Mouse (Mus musculus): ENCODE measurements at regions not wholly inside any gene's neighbourhood (a gene's known extent, or its start where the extent isn't known, plus 50 kb on each side); places are given as distances from the start of the nearest gene placed in this dataset.
A peak's percentile ranks its signal among the peaks of the same experiment; 100 is the strongest.

GRCm38 (mm10) chr2:138640654-138641053 is 384.3 kb downstream of the Btbd3 start:
- Histone ChIP-seq H3K27ac (no peak overlapping the region), H3K27me3 (replicated peaks) (no peaks in the 10 kb centered on the region), H3K9ac (no peak overlapping the region), H3K4me2 (no peak overlapping the region), H3K4me3 (no peak overlapping the region), H3K36me3 (replicated peaks) (no peaks in the 10 kb centered on the region), H3K4me1 (peaks cover 5% of the 10 kb centered on the region; the same call in 1 of the 2 replicates), H3K9me3 (no peaks in the 10 kb centered on the region)
- no peak for ATAC-seq (replicated peaks)
- 96% methylated on average over 2 of the region's 2 CpGs for WGBS

GRCm38 (mm10) chr2:138641335-138641734 is 385.0 kb downstream of the Btbd3 start:
- ATAC-seq (replicated peaks): 0 out of 2 replicates have a peak, but pooled peaks have one; percentile 33
- Histone ChIP-seq H3K9me3 (no peaks in the 10 kb centered on the region), H3K4me3 (no peak overlapping the region), H3K27me3 (replicated peaks) (no peaks in the 10 kb centered on the region), H3K4me1 (peaks cover 5% of the 10 kb centered on the region; the same call in 1 of the 2 replicates), H3K27ac (no peak overlapping the region), H3K36me3 (replicated peaks) (no peaks in the 10 kb centered on the region), H3K9ac (no peak overlapping the region), H3K4me2 (no peak overlapping the region)
- 20% methylated on average over 1 of the region's 1 CpGs for WGBS

- WGBS: 20% methylated on average over 3 of the region's 3 CpGs
- Histone ChIP-seq H3K4me1 (no peaks in the 10 kb centered on the region), H3K4me3 (no peak overlapping the region), H3K9me3 (no peaks in the 10 kb centered on the region), H3K36me3 (replicated peaks) (no peaks in the 10 kb centered on the region), H3K27me3 (replicated peaks) (no peaks in the 10 kb centered on the region), H3K4me2 (no peak overlapping the region), H3K27ac (no peak overlapping the region), H3K9ac (no peak overlapping the region)
- no peak for ATAC-seq (replicated peaks)
Observed at GRCm38 (mm10) chr2:138648616-138649015, 392.3 kb downstream of the Btbd3 start.

GRCm38 (mm10) chr2:138659376-138659775 is 403.0 kb downstream of the Btbd3 start:
- Histone ChIP-seq H3K4me1 (peaks cover 2% of the 10 kb centered on the region; the same call in 1 of the 2 replicates), H3K27ac (no peak overlapping the region)

GRCm38 (mm10) chr2:138670307-138670706 is 413.9 kb downstream of the Btbd3 start:
- ATAC-seq (replicated peaks): peak; percentile 54; the same call in 1 of the 2 replicates
- Histone ChIP-seq H3K9ac (no peak overlapping the region), H3K27ac (no peak overlapping the region)

More at GRCm38 (mm10) chr2:138659376-138659775, 403.0 kb downstream of the Btbd3 start:
- H3K4me2 ChIP-seq: no peak overlapping the region
- H3K36me3 ChIP-seq (replicated peaks): no peaks in the 10 kb centered on the region
- no peak overlapping the region for H3K9ac ChIP-seq
- no peak for ATAC-seq (replicated peaks)
- no peaks in the 10 kb centered on the region for H3K27me3 ChIP-seq (replicated peaks)
- H3K9me3 ChIP-seq: no peaks in the 10 kb centered on the region
- no peak overlapping the region for H3K4me3 ChIP-seq

GRCm38 (mm10) chr2:138674801-138675200 is 418.4 kb downstream of the Btbd3 start:
- Histone ChIP-seq H3K36me3 (replicated peaks) (no peaks in the 10 kb centered on the region), H3K9ac (no peak overlapping the region), H3K4me3 (no peak overlapping the region), H3K27ac (no peak overlapping the region), H3K4me2 (no peak overlapping the region), H3K4me1 (peaks cover 6% of the 10 kb centered on the region), H3K9me3 (no peaks in the 10 kb centered on the region), H3K27me3 (replicated peaks) (no peaks in the 10 kb centered on the region)
- no peak for ATAC-seq (replicated peaks)

More at GRCm38 (mm10) chr2:138670307-138670706, 413.9 kb downstream of the Btbd3 start:
- Histone ChIP-seq H3K4me2 (no peak overlapping the region), H3K4me1 (peaks cover 6% of the 10 kb centered on the region), H3K27me3 (replicated peaks) (no peaks in the 10 kb centered on the region), H3K9me3 (no peaks in the 10 kb centered on the region), H3K4me3 (no peak overlapping the region), H3K36me3 (replicated peaks) (no peaks in the 10 kb centered on the region)

GRCm38 (mm10) chr2:138675229-138676065 is 419.1 kb downstream of the Btbd3 start:
- H3K9me3 ChIP-seq: no peaks in the 10 kb centered on the region
- no peaks in the 10 kb centered on the region for H3K27me3 ChIP-seq (replicated peaks)
- ATAC-seq (replicated peaks): no peak
- H3K27ac ChIP-seq: no peak overlapping the region
- H3K9ac ChIP-seq: no peak overlapping the region
- H3K4me1 ChIP-seq: no peaks in the 10 kb centered on the region; the same call in 1 of the 2 replicates
- 82% methylated on average over 3 of the region's 3 CpGs for WGBS
- no peak overlapping the region for H3K4me3 ChIP-seq
- no peak overlapping the region for H3K4me2 ChIP-seq
- no peaks in the 10 kb centered on the region for H3K36me3 ChIP-seq (replicated peaks)

GRCm38 (mm10) chr2:138688140-138688871 is 431.9 kb downstream of the Btbd3 start:
- Histone ChIP-seq H3K4me2 (no peak overlapping the region), H3K9ac (no peak overlapping the region), H3K9me3 (no peaks in the 10 kb centered on the region), H3K4me3 (no peak overlapping the region), H3K27me3 (replicated peaks) (no peaks in the 10 kb centered on the region), H3K27ac (no peak overlapping the region), H3K4me1 (no peaks in the 10 kb centered on the region), H3K36me3 (replicated peaks) (no peaks in the 10 kb centered on the region)
- ATAC-seq (replicated peaks): peak; percentile 39; the same call in 1 of the 2 replicates

GRCm38 (mm10) chr2:138689497-138689896 is 433.1 kb downstream of the Btbd3 start:
- Histone ChIP-seq H3K4me3 (no peak overlapping the region), H3K9ac (no peak overlapping the region), H3K4me1 (no peaks in the 10 kb centered on the region), H3K36me3 (replicated peaks) (no peaks in the 10 kb centered on the region), H3K4me2 (no peak overlapping the region), H3K27ac (no peak overlapping the region), H3K27me3 (replicated peaks) (no peaks in the 10 kb centered on the region), H3K9me3 (no peaks in the 10 kb centered on the region)
- ATAC-seq (replicated peaks): no peak
- WGBS: 93% methylated on average over 5 of the region's 5 CpGs

GRCm38 (mm10) chr2:138702783-138703182 is 446.4 kb downstream of the Btbd3 start:
- Histone ChIP-seq H3K27me3 (replicated peaks) (no peaks in the 10 kb centered on the region), H3K4me1 (no peaks in the 10 kb centered on the region), H3K9me3 (no peaks in the 10 kb centered on the region), H3K36me3 (replicated peaks) (no peaks in the 10 kb centered on the region), H3K27ac (no peak overlapping the region), H3K9ac (no peak overlapping the region), H3K4me2 (no peak overlapping the region), H3K4me3 (no peak overlapping the region)
- ATAC-seq (replicated peaks): no peak
- 85% methylated on average over 4 of the region's 4 CpGs for WGBS

GRCm38 (mm10) chr2:138703943-138704541 is 447.7 kb downstream of the Btbd3 start:
- H3K36me3 ChIP-seq (replicated peaks): no peaks in the 10 kb centered on the region
- no peak overlapping the region for H3K4me2 ChIP-seq
- no peak overlapping the region for H3K4me3 ChIP-seq
- H3K9me3 ChIP-seq: no peaks in the 10 kb centered on the region
- H3K27ac ChIP-seq: no peak overlapping the region
- no peak overlapping the region for H3K9ac ChIP-seq
- H3K4me1 ChIP-seq: no peaks in the 10 kb centered on the region
- 87% methylated on average over 4 of the region's 4 CpGs for WGBS
- no peak for ATAC-seq (replicated peaks)
- H3K27me3 ChIP-seq (replicated peaks): no peaks in the 10 kb centered on the region

- no peaks in the 10 kb centered on the region for H3K27me3 ChIP-seq (replicated peaks)
- WGBS: 49% methylated on average over 2 of the region's 2 CpGs
- no peaks in the 10 kb centered on the region for H3K36me3 ChIP-seq (replicated peaks)
- H3K4me1 ChIP-seq: no peaks in the 10 kb centered on the region
- H3K4me2 ChIP-seq: no peak overlapping the region
- no peak overlapping the region for H3K27ac ChIP-seq
- H3K4me3 ChIP-seq: no peak overlapping the region
- H3K9ac ChIP-seq: no peak overlapping the region
- H3K9me3 ChIP-seq: no peaks in the 10 kb centered on the region
- no peak for ATAC-seq (replicated peaks)
Observed at GRCm38 (mm10) chr2:138708763-138709162, 452.4 kb downstream of the Btbd3 start.

All from midbrain, embryonic 15.5 days (tissue).